Mouse (Mus musculus): ENCODE results near the gene Vmn1r107. TPM values are rescaled to one million over a fixed set of nuclear protein-coding genes. Genes with fewer than 3 reads are reported as not detected.

The Vmn1r107 gene
- total RNA-seq (2023), result not detected in 2 replicates

GRCm38 (mm10) chr7:20668618-20669017 lies at the start of gene Vmn1r107:
Vmn1r107 (plus strand) TSS chr7:20668918.

DNA sequence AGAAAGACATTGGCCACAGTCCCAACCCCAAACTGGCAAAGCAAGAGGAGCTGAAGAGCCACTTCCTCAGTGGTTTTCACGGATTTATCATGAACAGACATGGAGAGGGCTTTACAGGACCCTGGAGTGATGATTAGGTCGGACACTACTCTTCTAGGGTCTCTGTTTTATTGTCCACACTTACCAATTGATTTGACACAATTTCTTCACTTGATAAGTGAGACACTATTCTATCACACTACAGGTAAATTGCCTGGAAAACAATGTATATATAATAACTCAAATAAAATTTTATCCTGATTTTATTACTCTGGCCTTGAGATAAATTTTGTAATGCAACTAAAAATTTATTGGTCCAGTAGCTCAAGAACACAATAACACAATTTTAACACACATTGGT lies 34.4 kb downstream of the Vmn1r107 start, which contains the start of gene Vmn1r111:
Gene Vmn1r111 (minus strand): TSS at position 101 of the 400 bp plus-strand sequence.

Other genes starting within 250 kb of the Vmn1r107 start
- gene Vmn1r101, start 226.3 kb upstream of the Vmn1r107 start, total RNA-seq (2023), result not detected in 2 replicates
- not detected in 2 replicates for gene Gm10670, start 194.0 kb upstream of the Vmn1r107 start, total RNA-seq (2023)
- not detected in 2 replicates for gene Vmn1r103, start 158.4 kb upstream of the Vmn1r107 start, total RNA-seq (2023)
- gene Vmn1r104, start 135.1 kb upstream of the Vmn1r107 start, total RNA-seq (2023), result not detected in 2 replicates
- gene Gm5726, start 123.2 kb upstream of the Vmn1r107 start, total RNA-seq (2023), result not detected in 2 replicates
- not detected in 2 replicates for gene Gm4141, start 92.7 kb upstream of the Vmn1r107 start, total RNA-seq (2023)
- gene Gm4513, start 69.9 kb upstream of the Vmn1r107 start, total RNA-seq (2023), result not detected in 2 replicates
- gene Vmn1r111, start 34.3 kb downstream of the Vmn1r107 start, total RNA-seq (2023), result not detected in 2 replicates
- gene Gm10668, start 61.7 kb downstream of the Vmn1r107 start, total RNA-seq (2023), result not detected in 2 replicates
- gene Vmn1r112, start 102.3 kb downstream of the Vmn1r107 start, total RNA-seq (2023), result not detected in 2 replicates
- gene Vmn1r113, start 118.4 kb downstream of the Vmn1r107 start, total RNA-seq (2023), result not detected in 2 replicates
- not detected in 2 replicates for gene Vmn1r114, start 143.3 kb downstream of the Vmn1r107 start, total RNA-seq (2023)
- not detected in 2 replicates for gene Vmn1r115, start 176.1 kb downstream of the Vmn1r107 start, total RNA-seq (2023)
- not detected in 2 replicates for gene Vmn1r116, start 203.3 kb downstream of the Vmn1r107 start, total RNA-seq (2023)
- gene Vmn1r117, start 215.2 kb downstream of the Vmn1r107 start, total RNA-seq (2023), result not detected in 2 replicates
- not detected in 2 replicates for gene Vmn1r118, start 243.4 kb downstream of the Vmn1r107 start, total RNA-seq (2023)

Measured in neutrophil, adult 65 days (primary cell).